Mouse (Mus musculus) cerebellum, adult 2 months (tissue): ENCODE measurements around the gene Lsamp.

ENCODE experiments used
- CTCF ChIP-seq: fragments of 200-500 bp; IDR thresholded peaks from 2 replicates; pipeline ENCODE4 v1.5.1; 2011; ENCODE audit warnings: low read depth, mild to moderate bottlenecking, control low read depth, low read length, moderate library complexity, borderline replicate concordance; ENCODE audit not compliant: insufficient read depth
- POLR2A ChIP-seq: fragments of 200-500 bp; IDR thresholded peaks from 2 replicates; pipeline ENCODE4 v1.6.1; 2011; ENCODE audit warnings: low read length, control low read depth, borderline replicate concordance; ENCODE audit not compliant: insufficient read depth

DNA sequence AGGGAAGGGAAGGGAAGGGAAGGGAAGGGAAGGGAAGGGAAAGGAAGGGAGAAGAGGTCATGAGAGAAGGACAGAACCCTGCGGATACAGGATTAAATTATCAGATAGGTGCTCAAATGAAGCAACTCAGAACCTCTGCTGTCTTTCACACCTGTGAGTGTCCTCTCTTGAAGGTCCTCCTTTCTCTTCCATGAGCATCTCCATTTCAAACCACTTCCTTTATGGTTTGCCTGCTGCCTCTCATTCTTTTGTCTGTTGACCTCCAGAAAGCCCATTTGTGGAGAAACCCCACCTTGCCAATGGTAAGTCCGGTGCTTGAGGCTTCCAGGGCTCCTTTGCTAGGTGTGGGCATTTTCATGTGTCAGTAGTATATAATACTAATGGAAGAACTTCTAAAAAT lies 2141.9 kb downstream of the Lsamp start:
- TF ChIP-seq CTCF (no peak), POLR2A (no peak)
